Mouse (Mus musculus) heart, adult 9 months (tissue): ENCODE measurements at regions not wholly inside any gene's neighbourhood (a gene's known extent, or its start where the extent isn't known, plus 50 kb on each side); places are given as distances from the start of the nearest gene placed in this dataset.
A peak's percentile ranks its signal among the peaks of the same experiment; 100 is the strongest.
"Not testable (repeated sequence)": the region's sequence is repeated elsewhere in the genome, so short reads cannot be mapped to it uniquely, and the experiment has no call there.

Experiments used
- DNase-seq, 2 experiments: peaks; one replicate each; pipeline ENCODE4 v3.0.0; 2022; ENCODE audit warnings: low spot score in 2 of 2

DNA sequence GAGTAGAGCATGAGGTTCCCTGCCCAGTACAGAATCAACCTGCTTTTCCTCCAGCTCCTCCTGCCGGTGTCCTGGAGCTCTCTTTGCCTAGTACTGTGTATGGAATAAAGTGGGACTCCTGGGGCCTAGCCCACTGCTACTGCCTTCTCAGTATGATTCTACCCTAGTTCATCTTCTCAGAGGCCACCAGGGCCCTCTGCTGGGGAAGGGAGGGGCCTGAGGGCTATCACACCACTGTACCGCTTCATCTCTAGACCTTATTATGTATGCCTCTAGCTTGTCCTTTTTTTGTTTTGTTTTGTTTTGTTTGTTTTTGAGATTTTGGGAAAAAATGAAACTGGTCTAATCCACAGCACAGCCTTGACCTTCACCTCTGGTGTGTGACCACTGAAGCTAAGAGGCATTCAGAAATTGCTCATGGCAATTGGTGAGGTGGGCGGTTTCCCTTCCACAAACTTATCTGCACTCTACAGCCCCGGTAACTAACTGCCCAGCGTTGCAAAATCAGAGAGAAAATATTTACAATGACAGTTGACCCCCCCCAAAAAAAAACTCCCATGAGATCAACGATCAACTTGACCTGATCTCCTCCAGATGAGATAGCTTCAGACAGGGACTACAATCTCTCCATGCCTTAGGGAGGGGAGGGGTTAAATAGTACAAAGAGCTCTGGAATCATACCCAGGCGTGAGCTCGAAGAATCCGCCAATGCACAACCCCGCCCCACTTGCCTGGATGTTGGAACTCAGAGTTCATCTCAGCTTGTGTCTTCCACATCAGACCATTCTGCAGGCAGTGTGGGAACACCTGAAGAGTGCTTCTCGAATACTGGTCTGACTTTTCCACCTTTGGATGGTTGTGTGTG, 168.8 kb downstream of the Tomm20 start:
- DNase-seq = no peak

GRCm38 (mm10) chr8:126775334-126775733, 170.3 kb downstream of the Tomm20 start:
- DNase-seq = no peak

- DNase-seq = no peak
Observed at GRCm38 (mm10) chr8:126774816-126775215, 170.8 kb downstream of the Tomm20 start.

DNA sequence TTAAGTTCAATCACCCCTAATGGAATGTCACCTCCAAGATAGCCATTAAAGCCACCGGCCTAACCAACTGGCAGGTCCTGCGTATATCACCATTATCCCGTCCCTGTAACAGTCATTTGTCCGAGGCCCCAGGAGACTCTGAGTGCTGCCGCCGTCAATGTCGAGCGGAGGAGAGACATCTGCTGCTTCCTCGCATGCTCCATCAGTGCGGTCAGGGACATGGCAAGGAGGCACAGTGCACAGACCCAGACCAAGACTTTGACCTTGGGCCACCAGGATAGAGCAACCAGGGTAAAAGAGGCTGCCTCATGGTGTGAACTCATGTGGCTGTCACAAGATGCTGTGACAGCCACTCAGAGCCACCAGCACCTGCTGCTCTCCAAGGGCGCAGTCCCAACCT, 172.9 kb downstream of the Tomm20 start:
- no peak for DNase-seq

GRCm38 (mm10) chr8:126772194-126772593, 173.4 kb downstream of the Tomm20 start:
- DNase-seq = no peak

- DNase-seq = not testable (repeated sequence)
Observed at GRCm38 (mm10) chr8:126770374-126770773, 175.3 kb downstream of the Tomm20 start.

DNA sequence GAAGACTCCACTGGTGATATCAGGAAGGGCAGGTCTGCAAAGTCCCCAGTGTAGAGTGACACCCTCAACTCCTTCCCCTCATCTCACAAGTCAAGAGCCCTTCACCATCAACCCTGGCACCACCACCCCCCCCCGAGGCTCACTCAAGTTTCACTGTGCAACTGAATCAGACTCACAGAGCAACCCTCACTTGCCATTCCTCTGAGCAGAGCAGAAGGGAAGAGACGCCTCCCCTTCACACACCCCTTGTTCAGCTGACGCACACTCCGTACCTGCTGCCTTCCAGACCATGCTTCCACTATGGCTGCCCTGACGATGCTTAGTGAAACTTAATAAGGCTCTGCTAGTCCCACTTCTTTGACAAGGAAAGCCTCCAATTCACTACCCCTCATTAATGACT, 174.4 kb upstream of the Irf2bp2 start:
- DNase-seq = no peak

GRCm38 (mm10) chr8:126767341-126767740, 173.6 kb upstream of the Irf2bp2 start:
- DNase-seq = no peak

DNA sequence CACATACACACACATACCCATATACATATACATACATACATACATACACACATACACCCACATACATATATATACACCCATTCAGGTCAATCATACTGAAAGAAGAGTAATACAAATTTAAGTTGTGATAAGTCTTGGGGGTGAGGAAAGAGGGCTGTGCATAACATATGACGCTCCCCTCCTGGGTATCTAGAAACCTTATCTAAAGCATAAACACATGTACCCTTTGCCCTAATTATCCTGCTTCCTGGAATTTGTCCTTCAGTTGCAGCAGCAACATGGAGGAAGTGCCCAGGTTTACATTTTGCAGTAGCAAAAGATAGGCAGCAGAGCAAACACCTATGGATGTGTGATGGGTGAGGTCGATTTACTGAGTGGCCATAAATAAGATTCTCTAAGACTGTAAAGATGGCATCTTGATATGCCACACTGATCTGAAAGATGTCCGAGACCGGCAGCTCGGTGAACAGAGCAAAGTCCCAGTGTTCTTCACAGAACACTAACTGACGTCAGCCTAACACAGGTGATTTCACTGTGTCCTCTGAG, 172.0 kb upstream of the Irf2bp2 start:
- no peak for DNase-seq

GRCm38 (mm10) chr8:126763600-126763999, 169.8 kb upstream of the Irf2bp2 start:
- peak; percentile 70 to 73 for DNase-seq

DNA sequence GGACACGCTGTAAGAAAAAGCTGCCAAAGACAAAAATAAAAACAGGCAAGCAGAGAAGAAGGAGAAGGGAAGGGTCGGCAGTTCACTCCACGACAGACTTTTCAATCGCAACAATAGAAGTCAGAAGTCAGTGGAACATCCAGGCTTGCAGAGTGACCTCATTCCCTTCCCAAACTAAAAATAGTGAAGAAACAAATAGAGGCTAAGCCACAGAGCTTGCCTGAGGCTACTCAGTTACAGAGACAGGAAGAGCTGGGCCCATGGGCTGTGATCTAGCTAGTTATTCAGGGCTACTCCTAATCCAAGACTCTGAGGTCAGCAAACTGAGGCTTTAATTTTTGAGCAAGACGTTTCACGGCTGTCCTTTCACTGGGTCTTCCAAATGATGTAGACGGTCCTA, 165.9 kb upstream of the Irf2bp2 start:
- peak; percentile 70 to 82 for DNase-seq

GRCm38 (mm10) chr8:126758951-126759350, 165.2 kb upstream of the Irf2bp2 start:
- no peak for DNase-seq

- DNase-seq = peak; percentile 74 to 83
Observed at GRCm38 (mm10) chr8:126757951-126758757, 164.4 kb upstream of the Irf2bp2 start.

DNA sequence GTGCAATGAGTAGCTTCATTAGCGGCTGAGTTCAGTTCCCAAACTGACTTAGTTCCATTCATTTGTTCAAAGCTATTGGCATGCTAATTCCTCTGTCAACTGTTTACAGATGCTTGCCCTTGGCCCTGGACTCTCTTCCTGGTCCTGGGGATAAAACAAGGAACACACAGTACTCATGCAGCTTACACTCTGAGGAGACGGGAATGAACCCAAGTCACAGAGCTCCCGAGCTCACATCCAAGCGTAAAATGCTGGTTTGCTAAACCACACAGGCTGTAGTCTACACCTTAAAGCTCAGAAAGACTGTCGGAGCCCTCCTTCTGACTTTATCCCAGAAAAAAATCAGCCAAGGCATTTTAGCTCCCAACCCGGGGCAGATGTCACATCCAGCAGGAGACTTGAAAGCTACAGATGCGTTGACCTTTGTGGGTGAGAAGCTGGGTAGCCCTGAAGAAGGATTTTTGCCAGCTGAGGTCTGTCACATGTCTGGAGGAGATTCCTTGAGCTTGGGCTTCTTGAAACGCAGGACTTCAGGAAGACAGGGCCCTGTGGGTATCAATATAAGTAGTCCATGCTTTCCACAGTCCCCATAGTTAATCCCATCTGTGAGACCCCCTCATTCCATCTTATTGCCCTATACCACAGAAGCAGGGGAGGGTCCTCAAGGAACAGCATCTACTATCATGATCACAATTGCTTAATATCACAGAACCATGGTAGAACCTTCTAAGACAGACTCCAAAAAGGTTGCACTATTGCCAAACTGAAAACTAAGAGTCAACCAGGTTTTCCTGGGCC, 162.7 kb upstream of the Irf2bp2 start:
- peak in 1 of 2 experiments; percentile 42 for DNase-seq

DNA sequence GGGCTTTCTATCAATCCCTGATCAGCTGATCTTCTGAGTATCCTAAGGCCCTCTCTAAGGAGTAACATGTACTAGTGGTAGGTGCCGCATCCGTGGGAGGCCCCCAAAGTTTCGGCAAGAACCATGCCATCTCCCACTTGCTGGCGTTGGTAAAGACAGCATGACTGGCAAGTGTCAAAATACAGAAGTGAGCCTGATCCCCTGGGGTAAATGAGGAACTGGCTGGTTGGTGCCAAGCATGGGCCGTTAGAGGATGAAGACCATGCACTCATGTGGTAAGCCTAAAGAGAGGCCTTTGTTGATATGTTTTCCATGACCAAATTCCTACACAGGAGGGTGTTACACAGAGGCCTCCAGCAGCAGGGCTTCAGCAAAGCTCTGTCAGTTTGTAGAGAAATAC, 161.9 kb upstream of the Irf2bp2 start:
- DNase-seq = peak in 1 of 2 experiments; percentile 53

DNA sequence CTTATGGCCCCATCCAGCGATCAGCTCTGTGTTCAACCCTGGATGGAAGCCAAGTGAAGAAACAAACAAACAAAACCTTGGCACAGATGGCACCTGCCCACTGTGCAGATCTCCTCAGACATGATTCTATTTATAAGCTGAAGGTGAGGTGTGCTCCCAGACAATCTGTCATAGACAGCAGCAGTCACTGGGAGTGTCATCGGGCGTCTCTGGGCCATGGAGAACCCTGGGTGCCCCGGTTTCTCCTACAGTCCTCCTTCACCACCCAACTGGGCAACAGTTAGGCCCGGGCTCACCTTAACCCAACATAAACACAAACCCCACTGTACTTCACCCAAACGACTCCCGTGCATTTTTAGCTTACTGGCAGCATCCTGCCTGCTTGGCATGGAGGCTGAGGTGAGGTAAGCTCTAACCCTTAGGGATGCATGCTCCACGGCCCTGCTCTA, 160.6 kb upstream of the Irf2bp2 start:
- no peak for DNase-seq

DNA sequence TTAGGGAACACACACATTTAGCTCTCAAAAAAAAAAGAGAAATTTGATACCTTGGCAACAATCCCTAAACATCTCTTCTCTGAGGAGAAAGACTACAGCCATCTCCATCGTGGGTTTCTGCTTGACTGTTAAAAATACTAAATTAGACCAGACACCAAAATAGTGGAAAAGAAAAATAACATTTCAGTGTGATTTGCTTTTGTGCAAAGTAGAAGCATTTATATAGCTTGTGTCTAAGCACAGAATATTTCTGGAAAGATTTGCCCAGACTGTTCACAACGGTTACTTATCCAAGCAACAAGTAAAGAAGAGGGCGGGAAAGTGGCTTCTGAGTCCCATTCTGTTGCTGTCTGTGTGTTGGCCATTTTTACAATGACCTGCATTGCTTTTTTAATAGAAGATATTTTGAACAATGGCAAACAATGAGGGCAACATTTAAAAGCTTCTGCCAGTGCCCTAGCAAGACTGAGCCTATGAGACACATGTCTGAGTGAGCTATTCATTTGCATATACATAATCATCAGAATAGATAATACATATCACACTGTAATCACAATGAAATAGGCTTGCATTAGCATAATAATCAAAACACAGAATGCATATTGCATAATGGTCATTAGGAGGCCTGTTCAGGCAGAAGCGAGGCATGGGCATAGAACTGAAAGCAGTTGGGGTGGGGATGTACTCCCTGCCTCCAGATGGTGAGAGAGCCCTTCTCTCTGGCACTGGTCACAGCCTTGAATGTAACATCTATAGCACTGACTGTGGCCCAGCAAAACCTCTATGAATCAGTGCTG, 159.5 kb upstream of the Irf2bp2 start:
- no peak for DNase-seq

GRCm38 (mm10) chr8:126751416-126752140, 157.8 kb upstream of the Irf2bp2 start:
- peak in 1 of 2 experiments; percentile 23 for DNase-seq

GRCm38 (mm10) chr8:126745992-126746775, 152.4 kb upstream of the Irf2bp2 start:
- no peak for DNase-seq
